Mouse (Mus musculus) embryonic fibroblast, embryonic 13.5 days (primary cell): ENCODE measurements around the gene Crat.

ENCODE experiments used
- CTCF ChIP-seq: IDR thresholded peaks from 2 replicates; pipeline ENCODE4 v1.5.1; 2011; ENCODE audit warnings: mild to moderate bottlenecking, control low read depth, low read length, moderate library complexity, borderline replicate concordance; ENCODE audit not compliant: insufficient read depth
- POLR2A ChIP-seq: IDR thresholded peaks from 2 replicates; pipeline ENCODE4 v1.6.1; 2011; ENCODE audit warnings: low read depth, mild to moderate bottlenecking, control low read depth, low read length, moderate library complexity

GRCm38 (mm10) chr2:30396246-30396645, 19.4 kb downstream of the Crat start:
- TF ChIP-seq CTCF (no peak), POLR2A (no peak)
